Mouse (Mus musculus) limb, embryonic 14.5 days (tissue): ENCODE data around the gene Topbp1. TPM values are rescaled to one million over a fixed set of nuclear protein-coding genes. Genes with fewer than 3 reads are reported as not detected.

Experiments used
- ATAC-seq: fragments of 200-750 bp; cut with Nextera tagmentation; 2 replicates; pipeline ENCODE4 v1.8.0; 2017; ENCODE audit warnings: low read depth, moderate number of reproducible peaks, moderate TSS enrichment; ENCODE audit not compliant: low FRiP score
- DNase-seq: peaks from one replicate; pipeline ENCODE4 v3.0.0-alpha.2; 2015; ENCODE audit warnings: low spot score
- H3K27ac ChIP-seq: fragments of 300-500 bp; sonication (generic); replicated peaks from 2 replicates; pipeline ENCODE4 v1.5.1; 2014; ENCODE audit warnings: low read depth, mild to moderate bottlenecking, low read length, moderate library complexity, mixed read lengths
- H3K27me3 ChIP-seq: fragments of 300-500 bp; sonication (generic); 2 replicates; pipeline ENCODE4 v1.6.1; 2014; ENCODE audit warnings: low read length, mixed read lengths; ENCODE audit not compliant: control insufficient read depth, insufficient read depth
- H3K36me3 ChIP-seq: fragments of 300-500 bp; sonication (generic); 2 replicates; pipeline ENCODE4 v1.6.1; 2014; ENCODE audit warnings: mild to moderate bottlenecking, low read length, moderate library complexity, mixed read lengths; ENCODE audit not compliant: control insufficient read depth, insufficient read depth
- H3K4me1 ChIP-seq: fragments of 300-500 bp; sonication (generic); 2 replicates; pipeline ENCODE4 v1.6.1; 2014; ENCODE audit warnings: antibody characterized with exemption, low read length, mixed read lengths; ENCODE audit not compliant: control insufficient read depth, insufficient read depth
- H3K4me2 ChIP-seq: fragments of 300-500 bp; sonication (generic); replicated peaks from 2 replicates; pipeline ENCODE4 v1.6.1; 2014; ENCODE audit warnings: low read depth, mild to moderate bottlenecking, low read length, moderate library complexity; ENCODE audit not compliant: severe bottlenecking
- H3K4me3 ChIP-seq: fragments of 300-500 bp; sonication (generic); replicated peaks from 2 replicates; pipeline ENCODE4 v1.5.1; 2014; ENCODE audit warnings: low read length
- H3K9ac ChIP-seq: fragments of 300-500 bp; sonication (generic); 2 replicates; pipeline ENCODE4 v1.6.1; 2014; ENCODE audit warnings: mild to moderate bottlenecking, low read depth, low read length, moderate library complexity; ENCODE audit not compliant: severe bottlenecking
- H3K9me3 ChIP-seq: fragments of 300-500 bp; sonication (generic); 2 replicates; pipeline ENCODE4 v1.6.1; 2016; ENCODE audit warnings: low read length; ENCODE audit not compliant: control insufficient read depth
- POLR2A ChIP-seq: fragments of 200-500 bp; IDR thresholded peaks from 2 replicates; pipeline ENCODE4 v1.8.0; 2012; ENCODE audit warnings: inconsistent platforms, mild to moderate bottlenecking, moderate library complexity, borderline replicate concordance; ENCODE audit not compliant: insufficient read depth, insufficient read length; ENCODE audit errors: extremely low read depth
- WGBS: fragments of 180-500 bp; shearing (Covaris S2); extraction: QIAGEN DNeasy Blood & Tissue Kit; methylation state at CpG from one replicate; pipeline ENCODE4 v1.1.7; 2014; 5-methylcytosine and 5-hydroxymethylcytosine counted together
- polyA plus RNA-seq, 2 experiments: library from polyadenylated mRNA; depleted of rRNA in 1 of 2; stranded (reverse) in 1 of 2; unstranded in 1 of 2; fragments of >200 nt; fragmentation: Nextera tagmentation in 1 of 2; extraction: Ambion mirVana in 1 of 2; gene quantifications; 2 replicates each; pipeline versions ENCODE4 v1.2.1 to v1.2.3; 2012 to 2014

The Topbp1 gene
- polyA plus RNA-seq, 2 experiments, result 60.9 to 72.0 TPM

GRCm38 (mm10) chr9:103360642-103361041, 55.6 kb downstream of the Topbp1 start:
- whole genome bisulfite sequencing, result 68% methylated on average over 2 of the region's 2 CpGs
- Histone ChIP-seq H3K9ac (no peak overlapping the region), H3K4me1 (peaks cover 10% of the 10 kb centered on the region), H3K27me3 (no peaks in the 10 kb centered on the region), H3K9me3 (no peaks in the 10 kb centered on the region), H3K4me3 (no peak overlapping the region), H3K4me2 (no peak overlapping the region), H3K27ac (no peak overlapping the region), H3K36me3 (peaks cover 63% of the 10 kb centered on the region)
- ATAC-seq (no peak), DNase-seq (no peak)
- TF ChIP-seq POLR2A, result no peak

- Histone ChIP-seq H3K4me3 (peak overlapping the region; percentile 95), H3K9ac (0 out of 2 replicates have a peak overlapping the region, but pooled peaks have one; percentile 94), H3K27ac (no peak overlapping the region), H3K9me3 (no peaks in the 10 kb centered on the region), H3K36me3 (peaks cover 48% of the 10 kb centered on the region), H3K4me1 (peaks cover 16% of the 10 kb centered on the region), H3K4me2 (peak overlapping the region; percentile 78), H3K27me3 (no peaks in the 10 kb centered on the region)
- DNase-seq (no peak), ATAC-seq (no peak)
- WGBS, result 53% methylated on average over 6 of the region's 6 CpGs
- no peak for TF ChIP-seq POLR2A
These were observed 58.1 kb downstream of the Topbp1 start for GRCm38 (mm10) chr9:103363088-103363487.

GRCm38 (mm10) chr9:103363730-103364417, 58.9 kb downstream of the Topbp1 start:
- 2% methylated on average over 21 of the region's 21 CpGs for WGBS
- Histone ChIP-seq H3K36me3 (peaks cover 43% of the 10 kb centered on the region), H3K9ac (peak overlapping the region; percentile 94), H3K4me3 (peak overlapping the region; percentile 95), H3K4me2 (peak overlapping the region; percentile 78), H3K9me3 (no peaks in the 10 kb centered on the region), H3K27me3 (no peaks in the 10 kb centered on the region), H3K27ac (no peak overlapping the region), H3K4me1 (peaks cover 16% of the 10 kb centered on the region)
- no peak for TF ChIP-seq POLR2A
- DNase-seq (peak; percentile 51), ATAC-seq (no peak)

GRCm38 (mm10) chr9:103364601-103365289, 59.7 kb downstream of the Topbp1 start:
- peak overlapping the region; percentile 96 for H3K27ac ChIP-seq
- no peaks in the 10 kb centered on the region for H3K27me3 ChIP-seq
- peak overlapping the region; percentile 94 for H3K9ac ChIP-seq
- TF ChIP-seq POLR2A, result no peak
- peak overlapping the region; percentile 78 for H3K4me2 ChIP-seq
- DNase-seq, result peak; percentile 38
- ATAC-seq, result no peak
- H3K4me3 ChIP-seq, result peak overlapping the region; percentile 95
- WGBS, result 7% methylated on average over 52 of the region's 94 CpGs
- H3K36me3 ChIP-seq, result peaks cover 35% of the 10 kb centered on the region
- no peaks in the 10 kb centered on the region for H3K9me3 ChIP-seq
- H3K4me1 ChIP-seq, result peaks cover 16% of the 10 kb centered on the region

GRCm38 (mm10) chr9:103365290-103366247, 60.6 kb downstream of the Topbp1 start, which contains the start of gene Cdv3:
TSS of gene Cdv3 (minus strand) at chr9:103365840.
- TF ChIP-seq POLR2A, result peak; percentile 65; the same call in 1 of the 2 replicates
- DNase-seq (peak; percentile 100), ATAC-seq (peak; percentile 98)
- H3K27ac ChIP-seq, result peak within 1 kb of the TSS; percentile 96
- H3K4me1 ChIP-seq, result peaks cover 16% of the 10 kb centered on the region
- peak within 1 kb of the TSS; percentile 94 for H3K9ac ChIP-seq
- under 1% methylated on average over 64 of the region's 95 CpGs for WGBS
- peaks cover 27% of the 10 kb centered on the region for H3K36me3 ChIP-seq
- H3K9me3 ChIP-seq, result no peaks in the 10 kb centered on the region
- no peaks in the 10 kb centered on the region for H3K27me3 ChIP-seq
- H3K4me3 ChIP-seq, result peak within 1 kb of the TSS; percentile 95
- H3K4me2 ChIP-seq, result peak within 1 kb of the TSS; percentile 78
